Mouse (Mus musculus) lung, postnatal 0 days (tissue): Measurements from ENCODE around the gene Cep57.

Experiments
- CTCF ChIP-seq: IDR thresholded peaks from 2 replicates; pipeline ENCODE4 v1.5.1; 2016; ENCODE audit warnings: antibody characterized with exemption, mild to moderate bottlenecking
- EP300 ChIP-seq: IDR thresholded peaks from 2 replicates; pipeline ENCODE4 v1.6.1; 2016; ENCODE audit warnings: antibody characterized with exemption, mild to moderate bottlenecking, control low read depth

GRCm38 (mm10) chr9:13871631-13872030 lies 44.7 kb upstream of the Cep57 start:
- TF ChIP-seq CTCF: no peak
- no peak for TF ChIP-seq EP300
